Mouse (Mus musculus) G1E (cell line): ENCODE measurements around the gene Aldh3a1.

ENCODE experiments used
- CTCF ChIP-seq: IDR thresholded peaks from 2 replicates; pipeline ENCODE4 v1.5.1; 2012; ENCODE audit warnings: low read depth, low read length, inconsistent platforms, mixed read lengths
- GATA1 ChIP-seq: IDR thresholded peaks from 2 replicates; pipeline ENCODE4 v1.6.1; 2012; ENCODE audit warnings: borderline replicate concordance, low read length, inconsistent platforms, mixed read lengths
- GATA2 ChIP-seq: IDR thresholded peaks from 2 replicates; pipeline ENCODE4 v1.6.1; 2012; ENCODE audit warnings: low read depth, low read length, inconsistent platforms, borderline replicate concordance
- POLR2AphosphoS5 ChIP-seq: IDR thresholded peaks from 2 replicates; pipeline ENCODE4 v1.6.1; 2012; ENCODE audit warnings: low read depth, low read length, inconsistent platforms; ENCODE audit not compliant: insufficient replicate concordance
- TAL1 ChIP-seq: conservative IDR thresholded peaks from 2 replicates; pipeline ENCODE4 v1.6.1; 2012; ENCODE audit warnings: low read depth, low read length, inconsistent platforms, mixed read lengths

- TF ChIP-seq CTCF, result no peak
- TF ChIP-seq GATA1, result no peak
- no peak for TF ChIP-seq POLR2AphosphoS5
- no peak for TF ChIP-seq TAL1
- TF ChIP-seq GATA2, result no peak
These were observed 14.7 kb downstream of the Aldh3a1 start for GRCm38 (mm10) chr11:61222007-61222406.
